In genomic region chr6:83004872-83005271, GRCm38 (mm10) we compare ENCODE assay signal across 8 mouse cellular contexts. TPM values are rescaled to one million over a fixed set of nuclear protein-coding genes. Genes with fewer than 3 reads are reported as not detected.
DNase-seq lines count a peak whose midpoint lies in the region; ATAC-seq lines count a peak whose summit lies in the region.

No protein-coding gene starts in this region.

- H3K4me2 ChIP-seq in neural tube, embryonic 11.5 days (ENCODE audit: low read depth) = no peak overlapping the region
- H3K4me2 ChIP-seq in forebrain, embryonic 13.5 days = no peak overlapping the region

- 63% methylated on average over 7 of the region's 7 CpGs for WGBS in neural tube, embryonic 11.5 days
- WGBS in forebrain, embryonic 13.5 days = 66% methylated on average over 7 of the region's 7 CpGs

- DNase-seq in neural tube, embryonic 11.5 days (ENCODE audit: low spot score) = peak; percentile 16
- DNase-seq in neural tube, embryonic 10.5 days (ENCODE audit: extremely low spot score, low spot score) = no peak
- peak; percentile 10 to 45 for DNase-seq in kidney, postnatal 25 days
- DNase-seq in T-cell, adult 2 months (ENCODE audit: low spot score) = no peak
- no peak for DNase-seq in right cerebral cortex, adult 2 months (ENCODE audit: low spot score in 2 of 2)

- no peaks in the 10 kb centered on the region for H3K9me3 ChIP-seq in neural tube, embryonic 11.5 days (ENCODE audit: control insufficient read depth, low read length)
- no peaks in the 10 kb centered on the region for H3K9me3 ChIP-seq in forebrain, embryonic 13.5 days (replicated peaks)

- H3K27me3 ChIP-seq in neural tube, embryonic 11.5 days (ENCODE audit: control insufficient read depth, insufficient read depth, low read length) = no peaks in the 10 kb centered on the region
- no peaks in the 10 kb centered on the region; the same call in 1 of the 2 replicates for H3K27me3 ChIP-seq in forebrain, embryonic 13.5 days

- H3K4me1 ChIP-seq in neural tube, embryonic 11.5 days (ENCODE audit: control insufficient read depth, insufficient read depth, low read length) = no peaks in the 10 kb centered on the region
- no peaks in the 10 kb centered on the region for H3K4me1 ChIP-seq in forebrain, embryonic 13.5 days

- no peak for ATAC-seq in neural tube, embryonic 11.5 days (ENCODE audit: insufficient read depth, low FRiP score, low TSS enrichment)
- ATAC-seq in common myeloid progenitor, adult 5-6 weeks (replicated peaks; ENCODE audit: low read depth, poor library complexity, severe bottlenecking) = peak; percentile 83
- ATAC-seq in neutrophil, adult 5-6 weeks (ENCODE audit: extremely low read depth, insufficient number of reproducible peaks, low FRiP score, poor library complexity, severe bottlenecking) = peak; percentile 80
- ATAC-seq in forebrain, embryonic 13.5 days = no peak

- H3K27ac ChIP-seq in neural tube, embryonic 11.5 days (ENCODE audit: low read depth, low read length) = no peak overlapping the region
- no peak overlapping the region for H3K27ac ChIP-seq in forebrain, embryonic 13.5 days

- no peak overlapping the region for H3K4me3 ChIP-seq in neural tube, embryonic 11.5 days (ENCODE audit: low read depth, low read length)
- H3K4me3 ChIP-seq in forebrain, embryonic 13.5 days = no peak overlapping the region

- no peak overlapping the region for H3K9ac ChIP-seq in neural tube, embryonic 11.5 days (ENCODE audit: low read length)
- no peak overlapping the region for H3K9ac ChIP-seq in forebrain, embryonic 13.5 days

- H3K36me3 ChIP-seq in neural tube, embryonic 11.5 days (ENCODE audit: control insufficient read depth, insufficient read depth, low read length) = no peaks in the 10 kb centered on the region
- no peaks in the 10 kb centered on the region for H3K36me3 ChIP-seq in forebrain, embryonic 13.5 days (ENCODE audit: poor library complexity, severe bottlenecking)

RNA-seq across cellular contexts. Expression of gene Dok1, which starts 28.4 kb away (rescaled TPM):
- polyA plus RNA-seq in neural tube, embryonic 11.5 days (2014; fragmentation: Nextera tagmentation; extraction: Ambion mirVana) = 5.6 and 7.1 TPM in 2 replicates
- total RNA-seq in common myeloid progenitor, adult 5-6 weeks (2017) = 13.2 and 15.2 TPM in 2 replicates
- total RNA-seq in neutrophil, adult 5-6 weeks (2017) = 20.7 and 25.4 TPM in 2 replicates
- polyA plus RNA-seq in forebrain, embryonic 13.5 days (2015; fragmentation: Nextera tagmentation; extraction: Ambion mirVana) = 2.8 and 3.8 TPM in 2 replicates

RNA-seq across cellular contexts. Expression of gene Loxl3, which starts 29.1 kb away (rescaled TPM):
- polyA plus RNA-seq in neural tube, embryonic 11.5 days (2014; fragmentation: Nextera tagmentation; extraction: Ambion mirVana) = 6.7 and 9.2 TPM in 2 replicates
- 1.4 and 2.1 TPM in 2 replicates for total RNA-seq in common myeloid progenitor, adult 5-6 weeks (2017)
- 0.47 and 0.74 TPM in 2 replicates for total RNA-seq in neutrophil, adult 5-6 weeks (2017)
- 5.4 and 6.2 TPM in 2 replicates for polyA plus RNA-seq in forebrain, embryonic 13.5 days (2015; fragmentation: Nextera tagmentation; extraction: Ambion mirVana)

RNA-seq across cellular contexts. Expression of gene Aup1, which starts 49.4 kb away (rescaled TPM):
- polyA plus RNA-seq in neural tube, embryonic 11.5 days (2014; fragmentation: Nextera tagmentation; extraction: Ambion mirVana) = 122 TPM in 2 replicates
- total RNA-seq in common myeloid progenitor, adult 5-6 weeks (2017) = 100 and 115 TPM in 2 replicates
- 221 and 242 TPM in 2 replicates for total RNA-seq in neutrophil, adult 5-6 weeks (2017)
- polyA plus RNA-seq in forebrain, embryonic 13.5 days (2015; fragmentation: Nextera tagmentation; extraction: Ambion mirVana) = 144 and 154 TPM in 2 replicates

RNA-seq across cellular contexts. Expression of gene Htra2, which starts 50.2 kb away (rescaled TPM):
- 33.2 and 34.1 TPM in 2 replicates for polyA plus RNA-seq in neural tube, embryonic 11.5 days (2014; fragmentation: Nextera tagmentation; extraction: Ambion mirVana)
- total RNA-seq in common myeloid progenitor, adult 5-6 weeks (2017) = 46.3 and 65.5 TPM in 2 replicates
- 33.3 and 36.1 TPM in 2 replicates for total RNA-seq in neutrophil, adult 5-6 weeks (2017)
- 60.6 and 65.8 TPM in 2 replicates for polyA plus RNA-seq in forebrain, embryonic 13.5 days (2015; fragmentation: Nextera tagmentation; extraction: Ambion mirVana)

RNA-seq across cellular contexts. Expression of gene Dqx1, which starts 52.8 kb away (rescaled TPM):
- 1.4 and 1.6 TPM in 2 replicates for polyA plus RNA-seq in neural tube, embryonic 11.5 days (2014; fragmentation: Nextera tagmentation; extraction: Ambion mirVana)
- 0.78 TPM in 1 of 2 replicates, not detected in the other for total RNA-seq in common myeloid progenitor, adult 5-6 weeks (2017)
- total RNA-seq in neutrophil, adult 5-6 weeks (2017) = 2.5 and 4.3 TPM in 2 replicates
- polyA plus RNA-seq in forebrain, embryonic 13.5 days (2015; fragmentation: Nextera tagmentation; extraction: Ambion mirVana) = 0.53 and 0.59 TPM in 2 replicates

Comparison
In these comparisons a context has a peak if more than half of its experiments do, and no peak if none do; other contexts are left out.
1. DNase-seq: peak in neural tube, embryonic 11.5 days (single experiment) and kidney, postnatal 25 days (2 of 2); none in neural tube, embryonic 10.5 days (single experiment), T-cell, adult 2 months (single experiment) and right cerebral cortex, adult 2 months (0 of 2).
2. ATAC-seq: peak in common myeloid progenitor, adult 5-6 weeks (single experiment) and neutrophil, adult 5-6 weeks (single experiment); none in neural tube, embryonic 11.5 days (single experiment) and forebrain, embryonic 13.5 days (single experiment).